Mouse (Mus musculus) MEL (cell line): ENCODE measurements around the gene Ppp1r1b.

Source experiments
- CTCF ChIP-seq, 3 experiments: IDR thresholded peaks in 2 of 3; conservative IDR thresholded peaks in 1 of 3; 2 replicates each; pipeline ENCODE4 v1.5.1; 2011 to 2012; ENCODE audit warnings: low read length in 3 of 3, low read depth in 2 of 3, mild to moderate bottlenecking in 2 of 3, improper control_type of control experiment in 1 of 3, inconsistent platforms in 1 of 3, mixed read lengths in 1 of 3, moderate library complexity in 1 of 3; ENCODE audit not compliant: control insufficient read depth in 1 of 3, insufficient read depth in 1 of 3, poor library complexity in 1 of 3, severe bottlenecking in 1 of 3
- ETS1 ChIP-seq: IDR thresholded peaks from 2 replicates; pipeline ENCODE4 v1.6.1; 2012; ENCODE audit warnings: low read depth, mild to moderate bottlenecking, inconsistent platforms, low read length, improper control_type of control experiment, moderate library complexity
- GATA1 ChIP-seq: IDR thresholded peaks from 2 replicates; pipeline ENCODE4 v1.6.1; 2011; ENCODE audit warnings: low read depth, low read length, improper control_type of control experiment
- HCFC1 ChIP-seq: IDR thresholded peaks from 2 replicates; pipeline ENCODE4 v1.6.1; 2012; ENCODE audit warnings: low read depth, mild to moderate bottlenecking, inconsistent platforms, low read length, improper control_type of control experiment, moderate library complexity
- MAX ChIP-seq: IDR thresholded peaks from 2 replicates; pipeline ENCODE4 v1.6.1; 2011; ENCODE audit warnings: low read length, improper control_type of control experiment
- POLR2A ChIP-seq, 2 experiments: IDR thresholded peaks; 2 replicates each; pipeline ENCODE4 v1.6.1; 2011 to 2012; ENCODE audit warnings: low read length in 2 of 2, mild to moderate bottlenecking in 2 of 2, control low read depth in 1 of 2, improper control_type of control experiment in 1 of 2, low read depth in 1 of 2, moderate library complexity in 1 of 2; ENCODE audit not compliant: control insufficient read depth in 1 of 2, insufficient read depth in 1 of 2, poor library complexity in 1 of 2

DNA sequence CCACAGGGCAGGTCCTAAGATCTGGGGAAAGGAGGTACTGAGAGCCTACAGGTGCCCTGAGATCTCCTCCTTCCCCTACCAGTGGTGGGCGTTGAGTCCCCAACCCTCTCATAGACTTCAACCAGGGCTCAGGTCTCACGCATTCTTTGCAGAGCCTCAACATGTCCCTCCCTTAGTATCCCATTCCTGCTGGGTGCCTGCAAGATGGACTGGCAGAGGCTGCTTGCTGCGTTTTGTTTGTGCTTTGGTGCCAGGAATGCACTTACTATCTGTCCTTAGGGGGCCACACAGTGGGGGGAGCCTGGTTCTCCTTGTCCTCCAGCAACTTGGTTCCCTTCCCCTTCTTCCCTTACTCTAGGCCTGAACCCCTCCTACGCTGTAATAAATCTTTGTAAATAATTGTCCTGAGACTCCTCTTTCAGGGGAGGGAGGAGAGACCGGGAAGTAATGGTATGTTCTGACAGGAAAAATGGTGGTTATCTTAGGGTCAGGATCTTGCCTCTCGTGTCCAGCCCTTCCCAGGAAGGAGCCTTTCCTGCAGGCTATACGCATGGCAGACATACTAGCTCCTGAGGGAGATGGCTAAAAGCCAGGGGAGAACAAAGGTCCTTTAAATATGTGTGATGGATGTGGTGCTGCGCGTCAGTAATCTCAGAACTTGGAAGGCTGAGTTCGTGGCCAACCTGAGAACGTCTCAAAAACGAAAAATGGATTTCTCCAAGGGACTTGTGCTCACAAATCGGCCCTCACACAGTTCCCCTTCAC is 9.4 kb downstream of the Ppp1r1b start:
- TF ChIP-seq CTCF (IDR thresholded peaks at IDR 0.05 in 2 of 3, conservative IDR thresholded peaks at IDR 0.05 in 1 of 3; ENCODE audit: control insufficient read depth in 1 of 3, insufficient read depth in 1 of 3, low read depth in 2 of 3, low read length in 3 of 3, poor library complexity in 1 of 3, severe bottlenecking in 1 of 3), result no peak
- TF ChIP-seq POLR2A (IDR thresholded peaks at IDR 0.05; ENCODE audit: control insufficient read depth in 1 of 2, insufficient read depth in 1 of 2, low read depth in 1 of 2, low read length in 2 of 2, poor library complexity in 1 of 2), result no peak
- TF ChIP-seq HCFC1, result no peak
- no peak for TF ChIP-seq MAX
- no peak for TF ChIP-seq GATA1
- no peak for TF ChIP-seq ETS1
